Mouse (Mus musculus): ENCODE data around the gene Vgll4.

- no peak for TF ChIP-seq CTCF (IDR thresholded peaks at IDR 0.05; ENCODE audit: extremely low read depth, insufficient read depth, insufficient read length, insufficient replicate concordance)
- TF ChIP-seq POLR2A (IDR thresholded peaks at IDR 0.05; ENCODE audit: low read depth, low read length) = no peak
Measured at GRCm38 (mm10) chr6:114814199-114814881, 155.5 kb downstream of the Vgll4 start.
